Mouse (Mus musculus) testis, postnatal 10 days (tissue): ENCODE measurements around the gene Chrdl1.
A peak's percentile ranks its signal among the peaks of the same experiment; 100 is the strongest.

Experiments
- DNase-seq: peaks from one replicate; pipeline ENCODE4 v3.0.0; 2021; ENCODE audit warnings: low spot score

Gene Chrdl1

DNA sequence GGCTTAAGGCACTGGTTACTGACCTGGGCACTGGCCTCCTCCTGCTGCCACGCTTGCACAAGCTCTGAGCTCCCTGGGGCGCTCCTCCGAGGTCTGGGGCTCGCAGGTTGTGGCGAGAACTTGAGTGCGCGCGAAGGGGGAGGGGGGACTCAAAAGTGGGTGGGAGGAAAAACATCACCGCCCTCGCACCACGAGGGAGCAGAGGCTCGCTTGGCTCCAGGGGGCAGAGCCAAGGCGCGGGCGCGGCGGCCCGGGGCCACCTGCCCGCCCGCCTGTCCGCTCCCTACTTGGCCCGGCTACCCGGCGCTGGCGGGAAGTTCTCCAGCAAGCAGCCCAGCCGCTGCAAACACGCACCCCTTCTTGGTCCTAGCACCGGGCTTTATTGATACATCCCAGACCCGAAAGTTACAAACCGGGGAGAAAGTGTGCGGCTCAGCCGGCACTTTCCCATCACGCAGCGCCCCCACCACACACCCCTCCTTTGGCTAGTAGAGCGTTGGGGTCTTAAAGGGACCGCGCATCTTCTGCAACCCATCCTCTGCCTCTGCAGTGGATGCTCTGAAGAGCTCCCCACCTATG is at the start of gene Chrdl1:
Gene Chrdl1 (minus strand): TSS at position 472 of the 579 bp plus-strand sequence.
- peak; percentile 47 for DNase-seq

DNA sequence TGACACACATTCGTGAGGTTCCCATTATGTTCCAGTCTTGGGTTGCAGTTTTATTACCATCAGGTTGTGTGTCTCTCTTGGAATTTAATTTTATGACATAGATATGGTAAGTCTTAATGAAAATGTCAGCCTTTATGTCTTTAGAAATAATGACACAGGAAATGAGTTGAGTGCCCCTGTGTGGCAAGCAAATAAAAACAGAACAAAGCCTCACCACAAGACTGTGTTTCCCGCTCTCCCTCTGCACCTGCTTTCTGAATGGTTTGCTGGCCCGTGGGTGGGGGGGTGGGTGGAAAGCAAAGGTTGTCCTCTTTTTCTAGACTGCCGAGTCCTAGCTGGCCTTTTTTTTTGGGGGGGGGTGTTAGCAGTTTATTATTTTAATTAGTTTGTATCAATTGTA is 48.6 kb upstream of the Chrdl1 start:
- DNase-seq = no peak

DNA sequence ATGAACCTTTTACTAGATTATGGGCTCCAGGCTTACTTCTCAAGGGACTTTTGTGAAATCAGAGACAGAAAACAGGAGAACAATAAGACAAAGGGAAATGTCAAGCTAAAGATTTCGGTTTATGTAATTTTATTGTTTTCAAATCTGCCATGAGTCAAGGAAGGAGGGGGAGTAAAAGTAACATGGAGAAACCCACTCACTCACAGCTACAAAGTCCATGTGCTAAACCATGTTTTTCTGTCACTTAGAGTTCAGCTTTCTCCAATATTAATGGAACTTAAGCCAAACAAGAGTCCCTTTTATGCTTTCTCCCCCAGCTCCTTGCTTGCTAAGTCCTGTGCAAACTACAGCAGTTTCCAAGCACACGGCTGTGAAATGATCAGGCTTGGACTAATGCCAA is 10.5 kb upstream of the Chrdl1 start:
- no peak for DNase-seq

DNA sequence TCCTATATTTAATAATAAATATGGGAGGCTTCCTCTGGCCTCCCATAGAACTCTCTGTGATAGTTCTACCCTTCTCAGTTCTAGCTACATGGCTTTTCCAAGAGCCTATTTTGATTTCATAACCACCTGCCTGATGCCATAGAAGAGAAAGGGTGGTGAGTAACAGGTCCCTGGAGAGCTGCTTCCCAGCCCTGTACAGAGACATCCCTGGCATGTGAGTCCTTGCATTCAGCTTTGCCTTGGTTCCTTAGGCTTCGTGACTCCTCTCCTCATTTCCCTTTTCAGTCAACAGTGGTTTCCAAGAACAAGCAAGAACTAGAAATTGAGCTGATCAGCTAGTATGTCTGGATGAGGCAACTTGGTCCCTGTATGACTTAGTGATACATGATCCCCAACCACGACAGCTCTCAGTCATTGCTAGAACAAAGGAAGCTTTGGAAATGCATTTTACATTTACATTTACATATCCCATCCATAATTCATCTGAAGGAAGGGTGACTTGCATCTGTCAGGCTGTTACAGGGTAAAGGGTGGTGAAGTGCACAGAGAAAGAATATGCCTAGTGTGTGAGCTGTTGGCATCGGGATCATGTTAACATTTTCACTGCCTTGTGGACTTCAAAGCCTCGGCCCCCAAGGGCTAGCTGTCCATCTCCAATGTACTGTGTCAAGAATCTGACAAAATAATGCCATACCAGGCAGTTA is 27.7 kb downstream of the Chrdl1 start:
- no peak for DNase-seq

DNA sequence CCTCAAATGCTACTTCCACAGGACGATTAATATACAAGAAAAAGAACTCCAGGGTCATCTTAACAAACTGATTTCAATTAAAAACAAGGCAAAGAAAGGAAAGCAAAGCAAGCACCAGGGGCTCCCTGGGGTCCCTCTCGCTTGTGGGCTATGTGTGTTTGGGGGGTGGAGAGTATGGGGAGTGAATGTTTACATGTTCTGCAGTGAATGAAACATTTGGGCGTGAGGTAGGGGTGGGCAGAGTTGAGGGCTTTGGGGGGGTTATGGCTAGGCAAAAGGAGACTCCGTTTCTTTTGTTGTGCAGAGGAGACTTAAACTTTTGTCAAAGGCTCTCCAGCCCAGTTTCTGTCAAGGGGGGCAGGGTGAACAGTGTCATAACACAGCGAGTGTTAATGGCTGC is 46.8 kb downstream of the Chrdl1 start:
- DNase-seq = no peak

DNA sequence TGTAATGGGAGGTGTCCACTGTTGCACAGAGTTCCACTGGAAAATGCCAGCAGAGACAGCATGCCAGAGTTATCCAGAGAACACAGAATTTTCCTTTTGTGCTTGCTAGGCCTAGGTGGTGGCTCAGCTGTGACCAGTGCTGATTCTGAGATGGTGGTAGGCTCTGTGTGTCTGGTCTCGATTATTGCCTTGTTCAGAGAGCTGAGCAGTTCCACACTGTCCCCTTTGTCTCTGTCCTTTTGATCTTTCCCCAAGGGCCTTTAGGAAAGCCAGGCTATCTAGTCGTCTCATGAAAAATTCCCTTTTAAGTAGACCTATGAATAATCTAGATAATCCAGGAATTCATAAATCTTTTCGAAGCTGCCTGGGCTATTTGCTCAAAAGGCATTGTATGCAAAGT is 47.3 kb downstream of the Chrdl1 start:
- DNase-seq = no peak

DNA sequence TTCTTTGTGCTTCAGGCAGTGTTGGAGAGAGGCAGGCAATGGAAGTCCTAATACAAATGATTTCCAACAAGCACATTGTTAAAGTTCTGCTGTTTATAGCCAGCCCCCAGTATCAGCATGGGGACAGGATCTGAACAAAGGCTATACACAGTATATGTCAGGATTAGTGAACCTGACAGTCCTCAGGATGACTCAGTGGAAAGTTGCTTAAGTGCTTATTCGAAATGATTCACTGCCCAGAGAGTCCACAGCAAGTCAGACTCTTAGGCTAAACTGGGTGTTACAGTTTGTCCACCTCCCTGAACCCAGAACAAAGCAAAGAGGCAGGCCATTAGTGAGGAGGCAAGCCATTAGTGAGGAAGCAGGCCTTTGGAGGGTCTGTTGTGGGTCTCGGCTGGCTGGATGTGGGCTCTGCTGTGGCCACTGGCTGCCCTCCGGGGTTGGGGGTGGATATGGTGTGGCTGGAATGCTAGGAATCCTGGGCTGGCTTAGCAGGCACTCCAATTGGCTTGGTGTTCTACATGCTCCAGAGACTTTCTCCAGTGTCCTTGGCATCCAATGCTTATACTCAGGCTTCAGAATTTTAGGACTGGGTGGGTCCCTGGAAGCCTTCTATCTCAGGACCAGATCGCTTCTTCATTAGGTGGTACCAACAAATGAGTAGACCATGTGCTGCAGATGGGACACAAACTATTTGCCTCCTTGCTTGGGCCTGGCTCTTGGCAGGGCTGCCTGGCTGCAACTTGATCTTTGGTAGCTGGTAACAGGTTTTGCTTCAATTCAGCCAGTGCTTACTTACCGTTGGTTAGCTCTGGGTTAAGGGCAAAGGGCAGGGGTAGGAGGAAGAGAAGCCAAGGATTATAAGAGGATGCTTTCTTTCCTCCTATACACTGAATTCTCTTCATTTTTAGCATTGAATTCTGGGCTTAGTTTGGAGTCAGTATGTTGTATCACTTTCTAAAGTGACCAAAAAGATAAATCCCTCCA is 49.3 kb downstream of the Chrdl1 start:
- DNase-seq = no peak

DNA sequence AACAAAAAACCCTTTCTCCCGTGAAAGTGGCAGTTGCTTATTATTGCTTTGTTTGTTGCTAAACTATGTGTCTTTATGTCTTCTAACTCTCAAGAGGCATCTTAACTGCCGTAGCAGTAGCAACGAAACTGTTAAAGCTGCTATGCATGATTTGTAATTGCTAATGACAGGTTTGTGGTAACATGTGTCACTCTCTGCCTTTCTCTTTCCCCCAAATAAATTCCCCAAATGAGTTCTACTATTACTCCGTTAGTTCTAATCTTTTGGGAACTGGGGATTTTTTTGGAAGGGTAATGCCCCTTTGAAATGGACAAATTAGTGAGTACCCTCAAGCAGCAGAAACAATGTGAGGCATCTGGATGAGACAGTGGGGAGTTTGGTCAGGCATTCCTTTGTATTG is 55.9 kb downstream of the Chrdl1 start:
- DNase-seq = no peak

DNA sequence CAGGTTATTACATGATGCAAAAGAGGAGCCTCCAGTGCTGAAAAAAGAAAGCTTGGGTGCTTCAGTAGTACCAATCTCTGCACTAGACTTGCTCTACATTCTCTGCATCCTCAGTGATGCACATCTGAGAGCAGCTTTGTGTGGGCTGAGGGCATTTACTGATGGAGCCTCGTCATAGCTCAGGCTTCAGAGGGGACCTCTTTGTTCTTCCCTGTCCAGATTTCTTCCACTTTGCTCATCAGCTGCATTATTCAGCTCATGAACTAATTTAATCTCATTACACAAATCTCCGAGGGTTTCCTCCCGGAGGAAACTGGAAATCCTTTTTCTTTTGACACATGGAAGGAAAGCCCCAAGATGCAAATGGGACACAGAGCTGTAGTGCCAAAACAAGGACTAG is 56.5 kb downstream of the Chrdl1 start:
- no peak for DNase-seq

DNA sequence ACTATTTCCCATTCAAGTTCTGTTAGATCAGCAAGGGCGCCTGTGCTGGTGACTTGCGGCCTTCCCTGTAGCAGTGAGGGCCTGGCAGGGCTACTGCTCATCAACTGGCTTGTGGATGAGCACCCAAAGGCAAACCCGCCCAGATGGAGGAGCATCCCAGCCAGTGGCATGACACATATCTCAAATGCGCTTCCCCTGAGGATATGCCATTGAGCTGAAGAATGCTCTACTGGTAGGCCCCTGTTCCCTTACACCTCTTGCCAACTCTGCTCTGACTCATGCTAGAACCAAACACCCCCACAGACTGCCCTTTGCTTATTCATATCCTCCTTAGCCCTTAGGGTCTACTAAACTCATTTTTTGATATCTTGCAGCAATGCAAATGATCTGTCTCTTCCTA is 57.4 kb downstream of the Chrdl1 start:
- no peak for DNase-seq

DNA sequence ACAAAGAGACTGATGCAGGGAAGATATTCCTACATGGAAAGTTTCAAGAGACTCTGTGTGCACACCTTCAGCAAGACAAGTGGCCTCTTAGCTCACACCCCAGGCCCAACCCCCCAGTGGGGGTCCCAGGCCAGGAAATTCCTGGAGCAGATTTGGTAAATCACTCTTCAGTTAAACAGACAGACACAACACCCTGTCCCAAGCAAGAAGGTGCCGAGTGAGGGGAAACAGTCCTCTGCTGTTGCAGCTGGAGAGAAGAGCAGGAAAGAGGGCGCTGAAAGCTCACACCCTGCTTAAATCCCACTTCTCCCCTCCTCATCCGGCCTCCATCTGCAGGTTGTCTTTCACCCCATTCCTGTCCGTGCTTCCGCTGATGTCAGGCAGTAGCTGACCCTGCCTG is 58.2 kb downstream of the Chrdl1 start:
- no peak for DNase-seq

DNA sequence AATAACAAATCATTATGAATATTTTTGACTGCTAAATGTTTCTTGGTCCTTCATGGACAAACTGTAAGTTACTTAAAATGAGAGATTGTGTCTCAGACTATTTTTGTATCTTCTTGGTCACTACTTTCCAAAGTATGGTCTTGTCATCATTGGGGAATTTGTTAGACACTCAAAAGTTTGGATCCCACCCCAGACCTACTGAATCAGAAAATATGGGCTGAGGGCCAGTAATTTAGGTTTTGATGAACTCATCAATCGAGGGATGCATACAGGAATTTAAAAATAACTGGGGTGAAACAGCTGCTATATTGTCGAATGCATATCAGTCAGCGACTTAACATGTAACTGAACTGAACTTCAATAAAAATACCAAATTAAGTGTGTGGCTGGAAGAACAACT is 80.9 kb downstream of the Chrdl1 start:
- no peak for DNase-seq

DNA sequence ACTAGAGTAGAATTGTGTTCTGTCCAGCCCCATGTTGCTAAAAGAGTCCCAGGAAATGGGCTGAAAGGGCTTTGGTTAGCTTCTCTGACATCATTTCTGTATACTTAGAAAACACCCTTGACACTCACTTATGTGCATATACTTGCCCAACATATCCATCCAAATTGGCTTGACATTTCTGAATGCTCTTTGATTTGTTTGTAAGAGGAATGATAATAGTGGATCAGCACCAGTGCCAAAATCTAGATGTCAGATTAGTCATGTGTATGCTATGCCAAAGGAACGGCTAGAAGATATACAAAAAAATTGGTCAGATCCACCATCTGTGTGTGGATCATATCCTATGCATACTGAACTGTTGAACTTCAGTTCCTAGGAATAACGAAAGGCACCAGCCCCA is 99.3 kb downstream of the Chrdl1 start:
- no peak for DNase-seq

DNA sequence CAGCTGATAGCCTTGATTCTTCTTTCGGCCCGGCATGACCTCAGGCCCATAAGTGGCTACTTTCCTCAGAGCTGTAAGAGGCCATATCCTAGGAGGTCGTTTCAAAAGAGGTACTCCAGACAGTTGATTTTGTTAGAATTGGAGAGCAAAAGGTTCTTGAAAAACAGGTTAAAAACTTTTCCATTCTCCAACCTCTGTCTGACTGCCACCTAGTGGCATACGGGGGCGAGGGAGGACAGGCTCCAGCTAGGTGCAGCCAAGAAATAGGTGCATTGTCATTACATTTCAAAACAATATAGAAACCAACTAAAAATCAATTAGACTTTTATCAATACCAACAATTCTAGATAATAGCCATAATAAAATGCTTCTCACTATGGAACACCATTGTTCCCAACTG is 118.9 kb downstream of the Chrdl1 start:
- peak; percentile 38 for DNase-seq

DNA sequence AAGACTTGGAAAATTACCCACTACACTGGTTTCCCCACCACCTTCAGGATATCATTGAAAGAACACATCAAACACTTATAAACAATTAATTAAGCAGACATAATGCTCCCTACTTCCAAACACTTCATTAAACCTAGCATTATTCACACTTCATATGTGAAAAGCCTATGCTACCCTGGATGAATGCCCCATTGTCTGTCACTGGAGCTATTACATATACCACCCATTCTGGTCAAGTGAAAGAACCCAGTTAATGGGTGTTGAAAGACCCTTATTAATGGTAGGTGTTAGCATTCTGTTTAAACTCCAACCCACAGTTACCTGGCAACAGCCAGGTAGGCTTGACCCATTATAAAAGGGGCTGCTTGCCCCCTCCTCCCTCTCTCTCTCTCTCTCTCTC is 143.4 kb downstream of the Chrdl1 start:
- DNase-seq = no peak
